Mouse (Mus musculus) CH12.LX (cell line): ENCODE results near the gene Nom1.

Experiments
- CTCF ChIP-seq, 2 experiments: IDR thresholded peaks in 1 of 2; conservative IDR thresholded peaks in 1 of 2; 2 replicates each; pipeline ENCODE4 v1.5.1; 2011 to 2012; ENCODE audit warnings: low read depth in 2 of 2, low read length in 2 of 2, improper control_type of control experiment in 1 of 2, inconsistent platforms in 1 of 2, mild to moderate bottlenecking in 1 of 2, moderate library complexity in 1 of 2
- KAT2A ChIP-seq: IDR thresholded peaks from 2 replicates; pipeline ENCODE4 v1.6.1; 2012; ENCODE audit warnings: low read length, improper control_type of control experiment, inconsistent platforms; ENCODE audit not compliant: insufficient replicate concordance
- MAFK ChIP-seq: IDR thresholded peaks from 2 replicates; pipeline ENCODE4 v1.6.1; 2011; ENCODE audit warnings: low read length, improper control_type of control experiment; ENCODE audit not compliant: insufficient replicate concordance
- POLR2A ChIP-seq: IDR thresholded peaks from 2 replicates; pipeline ENCODE4 v1.6.1; 2011; ENCODE audit warnings: low read depth, mild to moderate bottlenecking, improper control_type of control experiment, low read length
- USF2 ChIP-seq: conservative IDR thresholded peaks from 2 replicates; pipeline ENCODE4 v1.6.1; 2011; ENCODE audit warnings: low read depth, low read length, improper control_type of control experiment
- ZC3H11A ChIP-seq: IDR thresholded peaks from 2 replicates; pipeline ENCODE4 v1.6.1; 2012; ENCODE audit warnings: low read depth, mild to moderate bottlenecking, inconsistent platforms, low read length, improper control_type of control experiment
- ZKSCAN1 ChIP-seq: IDR thresholded peaks from 2 replicates; pipeline ENCODE4 v1.6.1; 2012; ENCODE audit warnings: low read depth, inconsistent platforms, low read length, improper control_type of control experiment, borderline replicate concordance
- ZMIZ1 ChIP-seq: IDR thresholded peaks from 2 replicates; pipeline ENCODE4 v1.6.1; 2012; ENCODE audit warnings: low read depth, mild to moderate bottlenecking, inconsistent platforms, low read length, improper control_type of control experiment

DNA sequence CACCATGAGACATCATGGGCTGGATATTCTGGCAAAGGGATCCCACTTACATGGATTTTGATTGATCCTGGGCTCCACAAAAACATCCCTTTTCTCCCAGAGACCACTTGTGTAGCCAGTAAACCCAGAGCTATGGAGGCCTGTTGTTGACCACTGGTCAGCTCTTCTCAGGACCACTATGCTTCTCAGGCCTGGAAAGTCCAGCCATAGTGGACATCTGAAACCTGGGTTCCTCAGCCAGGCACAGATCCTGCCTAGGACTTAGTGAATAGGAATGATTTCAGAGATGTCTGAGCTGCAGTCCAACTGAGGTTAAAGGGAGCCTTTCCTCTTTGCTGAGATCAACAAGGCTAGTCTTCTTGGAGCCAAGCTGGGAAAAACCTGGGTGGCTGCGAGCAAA lies 41.6 kb downstream of the Nom1 start:
- no peak for TF ChIP-seq KAT2A
- TF ChIP-seq CTCF (conservative IDR thresholded peaks at IDR 0.05 in 1 of 2, IDR thresholded peaks at IDR 0.05 in 1 of 2; ENCODE audit: low read depth in 2 of 2, low read length in 2 of 2), result no peak
- TF ChIP-seq POLR2A, result no peak
- no peak for TF ChIP-seq ZMIZ1
- no peak for TF ChIP-seq ZC3H11A
- TF ChIP-seq MAFK, result no peak
- TF ChIP-seq ZKSCAN1, result no peak
- TF ChIP-seq USF2, result no peak
